Mouse (Mus musculus) A20 (cell line): ENCODE measurements around the gene Cfc1.

ENCODE experiments used
- DNase-seq: peaks from one replicate; pipeline ENCODE4 v3.0.0-alpha.2; 2011; ENCODE audit warnings: low read depth, low spot score

Cfc1 gene

DNA sequence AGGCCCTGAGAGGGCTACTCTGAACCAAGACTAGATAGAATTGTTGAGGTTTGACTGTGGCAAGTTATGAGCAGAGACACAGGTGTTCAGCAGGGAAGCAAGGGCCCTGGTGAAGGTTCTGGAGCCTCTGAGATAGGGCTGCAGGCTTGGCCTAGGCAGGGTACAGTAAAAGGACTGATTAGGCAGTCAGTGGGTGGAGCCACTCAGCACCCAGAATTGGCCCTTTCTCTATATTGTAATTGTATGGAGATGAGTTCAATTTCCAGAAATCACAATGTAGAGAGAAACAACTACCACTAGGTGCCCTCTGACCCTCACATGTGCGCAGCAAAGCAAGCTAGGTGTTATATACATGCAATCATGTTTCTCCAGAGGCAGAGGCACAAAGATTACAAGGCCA, 18.2 kb downstream of the Cfc1 start:
- DNase-seq, result no peak

DNA sequence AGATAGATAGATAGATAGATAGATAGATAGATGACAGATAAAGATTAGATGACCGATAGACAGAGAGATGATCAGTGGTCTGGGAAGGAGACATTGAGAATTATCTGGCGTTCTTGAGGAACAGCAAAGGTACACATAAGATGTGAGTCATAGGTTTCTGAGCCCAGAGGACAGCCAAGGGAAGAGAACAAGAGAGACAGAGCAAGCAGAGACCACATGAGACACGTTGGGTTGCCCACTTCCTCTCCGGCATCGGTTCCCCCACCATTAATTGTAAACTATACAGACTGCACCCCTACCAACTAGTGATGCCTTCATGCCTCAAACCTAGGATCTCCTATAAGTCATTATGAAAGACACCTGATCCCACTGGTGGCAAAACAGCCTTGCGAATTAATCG, 18.8 kb downstream of the Cfc1 start:
- DNase-seq, result no peak

DNA sequence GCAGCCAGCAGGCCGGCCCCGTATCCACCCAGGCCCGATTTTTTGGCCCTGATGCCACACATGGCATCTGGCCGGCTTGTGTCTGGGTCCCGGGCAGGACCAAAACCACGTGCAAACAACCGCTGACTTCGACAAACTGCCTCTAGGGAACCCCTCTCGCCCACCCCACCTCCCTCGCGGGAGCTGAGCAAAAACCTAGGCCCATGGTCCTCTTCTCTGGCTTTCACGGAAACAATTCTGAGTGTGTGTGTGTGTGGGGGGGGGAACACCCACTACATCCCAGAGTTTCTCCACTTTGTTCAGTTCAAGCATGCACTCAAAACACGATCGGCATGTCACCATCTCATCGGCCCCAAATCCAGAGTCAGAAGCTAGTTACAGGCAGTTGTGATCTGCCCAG, 25.4 kb downstream of the Cfc1 start, which contains the start of gene Prss40:
TSS of gene Prss40 (minus strand) at position 101 of the 400 bp plus-strand sequence.
- DNase-seq, result no peak

DNA sequence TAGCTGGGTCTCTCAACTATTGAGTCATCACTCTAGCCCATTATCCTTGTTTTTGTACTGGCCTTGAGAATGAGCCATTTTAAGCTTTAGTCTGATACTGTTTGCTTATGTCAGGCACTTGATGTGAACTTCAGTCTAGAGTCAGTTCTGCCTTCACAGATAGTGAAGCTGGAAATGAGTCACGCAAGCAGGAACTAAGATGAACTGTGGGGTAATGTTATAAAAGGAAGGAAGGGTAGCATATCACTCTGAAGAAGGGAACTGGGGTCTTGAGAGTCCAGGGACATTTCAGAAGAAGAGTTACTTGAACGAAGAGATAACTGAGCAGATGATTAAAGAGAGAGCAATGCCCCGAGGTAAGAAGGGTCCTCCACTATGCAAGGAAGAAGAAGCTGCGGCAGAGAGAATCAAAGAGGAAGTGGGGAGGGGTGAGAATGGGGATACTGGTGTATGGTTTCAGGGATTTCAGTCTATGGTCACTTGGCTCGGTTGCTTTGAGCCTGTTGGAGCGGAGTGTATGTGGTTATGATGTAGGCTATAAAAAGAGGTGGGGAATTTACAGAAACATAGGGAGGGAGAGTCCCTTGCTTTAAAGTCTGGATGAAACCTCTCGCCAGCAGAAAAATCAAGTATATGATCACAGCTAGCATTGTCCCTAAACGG, 29.1 kb downstream of the Cfc1 start:
- peak; percentile 13 for DNase-seq

GRCm38 (mm10) chr1:34568120-34568519, 32.7 kb downstream of the Cfc1 start:
- DNase-seq, result no peak

- peak; percentile 17 for DNase-seq
Measured at GRCm38 (mm10) chr1:34569876-34570275, 34.4 kb downstream of the Cfc1 start.

DNA sequence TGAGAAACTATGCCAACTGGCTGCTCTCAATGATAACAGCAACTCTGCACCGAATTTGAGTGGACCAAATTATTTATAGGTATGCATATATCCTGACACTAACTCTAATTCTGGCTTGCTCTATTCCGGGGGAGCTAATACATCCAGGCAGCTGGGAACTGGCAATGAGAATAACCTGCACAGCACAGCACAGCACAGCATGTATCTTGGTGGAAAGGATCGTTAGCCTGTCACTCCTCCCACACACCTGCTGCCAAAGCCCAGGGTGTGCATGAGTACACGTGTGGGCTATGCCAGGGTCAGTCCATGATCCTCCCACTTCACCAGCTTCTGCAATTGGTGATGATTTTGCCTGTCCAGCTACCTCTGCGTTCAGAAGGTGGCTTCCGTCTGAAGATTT, 36.0 kb downstream of the Cfc1 start:
- no peak for DNase-seq

- peak; percentile 29 for DNase-seq
Measured at GRCm38 (mm10) chr1:34573221-34573620, 37.8 kb downstream of the Cfc1 start.

GRCm38 (mm10) chr1:34578851-34579781, 43.7 kb downstream of the Cfc1 start, which contains the start of gene Amer3:
Amer3 (plus strand) TSS chr1:34579657.
- no peak for DNase-seq

GRCm38 (mm10) chr1:34579782-34580356, 44.4 kb downstream of the Cfc1 start:
- DNase-seq, result no peak

GRCm38 (mm10) chr1:34582218-34582617, 46.8 kb downstream of the Cfc1 start:
- no peak for DNase-seq

- DNase-seq, result peak; percentile 27
Measured at GRCm38 (mm10) chr1:34583821-34584263, 48.4 kb downstream of the Cfc1 start.

DNA sequence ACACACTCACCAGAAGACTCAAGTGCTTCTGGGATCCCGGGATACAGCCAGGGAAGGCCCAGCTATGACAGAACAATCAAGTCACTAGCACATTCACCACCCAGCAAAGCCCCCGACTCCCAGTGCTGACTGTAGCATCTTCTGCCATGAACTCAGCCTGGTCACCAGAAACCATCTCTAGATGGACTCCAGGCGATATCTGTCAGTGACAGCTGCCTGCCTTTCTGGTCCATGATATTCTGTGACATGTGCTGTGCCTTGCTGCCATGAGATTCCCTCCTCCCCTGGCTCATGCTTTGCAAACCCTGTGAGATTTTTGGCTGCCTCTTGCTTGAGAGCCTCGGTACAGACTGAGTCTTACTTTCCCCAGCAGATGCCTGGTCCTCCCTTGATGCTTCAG, 49.3 kb downstream of the Cfc1 start:
- DNase-seq, result no peak

DNA sequence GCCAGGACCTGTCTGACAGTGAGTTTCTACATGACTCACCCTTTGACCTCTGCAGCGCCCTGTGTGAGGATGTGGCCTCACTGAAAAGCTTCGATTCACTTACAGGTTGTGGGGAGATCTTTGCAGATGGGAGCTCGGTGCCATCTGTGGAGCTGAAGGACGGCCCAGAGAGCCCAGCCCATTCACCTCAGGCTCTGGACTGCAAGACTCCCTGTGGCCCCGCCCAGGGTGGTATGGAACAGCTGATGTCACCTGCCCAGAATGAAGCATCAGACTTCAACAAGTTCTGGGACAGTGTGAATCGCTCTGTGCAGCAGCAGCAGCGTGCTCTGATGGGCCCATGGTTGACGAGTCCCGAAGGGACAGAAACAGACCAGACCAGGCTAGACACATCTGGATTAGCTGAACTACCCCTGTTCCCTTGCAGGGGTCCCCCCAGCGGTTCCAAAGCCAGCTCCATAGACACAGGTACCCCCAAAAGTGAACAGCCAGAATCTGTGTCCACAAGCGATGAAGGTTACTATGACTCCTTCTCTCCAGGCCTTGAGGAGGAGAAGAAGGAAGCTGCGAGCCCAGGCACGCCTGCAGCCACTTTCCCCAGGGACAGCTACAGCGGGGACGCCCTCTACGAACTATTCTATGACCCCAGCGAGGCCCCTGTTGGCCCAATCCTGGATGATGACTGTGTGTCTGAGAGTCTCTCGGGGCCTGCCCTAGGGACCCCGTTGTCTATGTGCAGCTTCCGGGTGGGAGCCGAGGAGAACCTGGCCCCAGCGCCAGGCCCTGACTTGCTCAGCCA, 52.0 kb downstream of the Cfc1 start:
- no peak for DNase-seq
